Mouse (Mus musculus): ENCODE measurements around the gene Ly6g6d.
"Not testable (repeated sequence)": the region's sequence is repeated elsewhere in the genome, so short reads cannot be mapped to it uniquely, and the experiment has no call there.

Gene Ly6g6d

GRCm38 (mm10) chr17:35077786-35078233 lies at the start of gene Ly6g6d:
Gene Ly6g6d (minus strand): TSS chr17:35078065.
- DNase-seq (ENCODE audit: inconsistent ontology term) = peak; percentile 72

DNA sequence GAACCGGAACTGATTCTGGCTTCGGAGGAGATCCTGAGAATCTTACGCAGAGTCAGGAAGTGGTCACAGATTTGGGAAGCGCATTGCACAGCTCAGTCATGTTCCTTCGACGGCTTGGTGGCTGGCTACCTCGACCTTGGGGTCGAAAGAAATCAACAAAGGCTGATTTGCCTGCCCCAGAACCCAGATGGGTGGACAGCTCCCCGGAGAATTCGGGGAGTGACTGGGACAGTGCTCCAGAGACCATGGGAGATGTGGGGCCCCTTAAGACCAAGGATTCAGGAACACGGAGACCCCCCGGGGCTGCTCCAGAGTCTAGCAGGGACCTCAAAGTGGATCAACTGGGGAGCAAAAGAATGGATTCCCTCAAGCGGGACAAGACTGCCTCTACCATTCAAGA lies 49.2 kb upstream of the Ly6g6d start:
- DNase-seq (ENCODE audit: inconsistent ontology term) = no peak

DNA sequence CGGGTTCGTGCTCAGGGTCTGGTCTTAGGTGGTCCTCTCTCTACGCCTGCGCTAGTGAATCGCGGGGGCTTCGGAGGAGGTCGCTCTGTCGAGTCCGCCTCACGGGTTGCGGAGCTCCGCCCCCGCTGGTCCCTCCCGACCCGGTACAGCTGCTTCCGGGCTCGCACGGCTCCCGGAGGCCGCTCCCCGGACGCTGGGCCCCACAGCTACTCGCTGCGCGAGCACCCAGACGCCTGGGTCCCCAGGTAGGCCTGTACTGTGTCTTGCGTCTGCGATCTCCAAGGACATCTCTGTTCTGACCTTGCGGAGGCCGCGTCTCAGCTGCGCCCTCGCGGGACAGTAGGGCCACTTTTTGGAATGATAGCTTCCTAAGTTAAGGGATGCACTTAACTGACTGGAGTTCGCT lies 48.3 kb upstream of the Ly6g6d start, which contains the start of gene D17H6S53E:
Gene D17H6S53E (plus strand): TSS at position 168 of the 406 bp plus-strand sequence.
- DNase-seq (ENCODE audit: inconsistent ontology term) = peak; percentile 76

DNA sequence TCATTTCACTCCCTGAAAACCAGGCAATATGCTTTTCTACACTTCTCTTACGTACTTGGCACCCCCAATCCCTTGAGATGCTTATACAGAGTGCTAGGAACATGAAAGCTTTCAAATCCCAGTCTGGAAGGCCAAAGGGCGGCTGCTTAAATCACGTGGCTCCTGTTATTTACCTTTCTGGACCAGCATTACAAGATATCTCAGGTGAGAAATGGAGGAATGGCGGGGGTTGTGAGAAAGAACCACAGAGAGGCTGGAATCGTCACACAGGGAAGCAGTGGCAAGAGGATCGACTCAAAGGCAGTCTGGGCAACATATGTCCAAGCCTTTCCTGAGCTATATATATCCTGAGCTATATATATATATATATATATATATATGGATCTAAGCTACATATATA lies 47.7 kb upstream of the Ly6g6d start:
- DNase-seq (ENCODE audit: inconsistent ontology term) = no peak

DNA sequence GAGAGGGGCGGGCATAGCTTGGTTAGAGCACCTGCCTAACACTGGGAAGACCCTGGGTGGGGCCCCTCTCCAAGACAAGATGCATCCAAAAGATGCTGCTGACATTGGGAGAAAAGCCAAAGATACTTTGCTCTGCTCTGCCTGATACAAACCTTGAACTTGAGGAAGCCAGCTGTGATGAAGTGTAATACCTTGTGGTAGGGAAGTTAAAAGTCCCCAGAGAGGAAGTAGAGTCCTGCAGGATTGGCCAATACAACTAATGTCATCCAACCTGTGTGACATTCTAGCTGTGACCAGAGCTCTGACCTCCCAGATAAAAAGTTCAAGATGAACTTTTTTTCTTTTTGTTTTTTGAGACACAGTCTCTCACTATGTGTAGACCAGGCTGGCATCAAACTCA lies 47.2 kb upstream of the Ly6g6d start:
- no peak for DNase-seq (ENCODE audit: inconsistent ontology term)

GRCm38 (mm10) chr17:35124261-35124896 lies 46.5 kb upstream of the Ly6g6d start:
- DNase-seq (ENCODE audit: inconsistent ontology term) = not testable (repeated sequence)

GRCm38 (mm10) chr17:35123287-35123686 lies 45.4 kb upstream of the Ly6g6d start:
- DNase-seq (ENCODE audit: inconsistent ontology term) = not testable (repeated sequence)

- peak; percentile 76 for DNase-seq (ENCODE audit: inconsistent ontology term)
Observed at GRCm38 (mm10) chr17:35121871-35122303, 44.0 kb upstream of the Ly6g6d start, which contains the start of gene Csnk2b. Gene Csnk2b (minus strand): TSS chr17:35122053.

DNA sequence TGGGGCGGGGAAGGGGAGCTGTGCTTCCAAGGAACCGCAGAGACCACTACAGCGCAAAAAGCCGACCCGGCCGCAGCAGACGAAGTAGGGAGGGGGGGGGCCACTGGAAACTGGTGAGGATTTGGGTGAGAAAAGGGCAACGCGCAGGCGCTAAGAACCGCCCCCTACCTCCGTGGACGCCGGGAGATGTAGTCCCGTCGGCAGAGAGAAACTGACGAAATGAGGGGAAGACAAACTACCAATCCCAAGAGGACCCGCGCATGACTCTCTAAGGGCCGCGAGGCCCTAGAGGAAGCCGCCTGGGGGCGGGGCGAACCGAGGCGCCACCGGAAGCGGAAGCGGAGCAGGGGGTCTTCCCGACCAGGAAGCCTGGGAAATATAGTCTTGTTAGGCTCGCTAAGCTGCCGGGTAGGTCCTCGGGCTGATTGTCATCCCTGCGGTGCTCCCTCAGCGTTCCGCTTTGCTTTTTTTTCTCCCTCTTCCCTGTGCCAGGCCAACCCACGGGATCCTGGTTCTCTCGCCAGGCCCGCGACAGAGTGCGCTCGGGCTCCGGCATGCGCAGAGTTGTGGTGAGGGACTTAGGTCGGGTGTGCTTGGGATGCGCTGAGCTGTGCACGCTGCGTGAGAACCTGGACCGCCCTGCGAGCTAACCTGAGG lies 43.4 kb upstream of the Ly6g6d start, which contains the start of gene Gpank1:
Gene Gpank1 (plus strand): TSS at position 313 of the 657 bp plus-strand sequence.
- DNase-seq (ENCODE audit: inconsistent ontology term) = peak; percentile 99

DNA sequence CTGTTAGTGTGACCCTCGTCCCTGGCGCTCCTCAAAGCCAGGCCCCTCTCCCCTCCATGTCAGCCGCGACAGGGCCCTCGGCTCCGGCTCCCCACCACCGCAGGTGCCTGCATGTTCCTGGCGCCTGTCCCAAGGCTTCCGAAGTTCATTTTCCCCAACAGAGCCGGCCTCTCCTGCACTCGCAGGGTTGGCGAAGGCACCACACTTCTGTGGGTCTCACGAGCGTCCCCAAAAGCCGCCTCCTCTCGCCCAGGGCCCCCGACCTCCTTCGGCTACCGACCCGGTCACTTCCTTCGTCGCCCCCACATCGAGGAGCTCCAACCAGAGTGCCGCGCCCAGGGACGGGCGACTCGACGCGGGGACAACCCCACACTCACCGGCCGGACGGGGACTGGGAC lies 42.9 kb upstream of the Ly6g6d start:
- no peak for DNase-seq (ENCODE audit: inconsistent ontology term)

DNA sequence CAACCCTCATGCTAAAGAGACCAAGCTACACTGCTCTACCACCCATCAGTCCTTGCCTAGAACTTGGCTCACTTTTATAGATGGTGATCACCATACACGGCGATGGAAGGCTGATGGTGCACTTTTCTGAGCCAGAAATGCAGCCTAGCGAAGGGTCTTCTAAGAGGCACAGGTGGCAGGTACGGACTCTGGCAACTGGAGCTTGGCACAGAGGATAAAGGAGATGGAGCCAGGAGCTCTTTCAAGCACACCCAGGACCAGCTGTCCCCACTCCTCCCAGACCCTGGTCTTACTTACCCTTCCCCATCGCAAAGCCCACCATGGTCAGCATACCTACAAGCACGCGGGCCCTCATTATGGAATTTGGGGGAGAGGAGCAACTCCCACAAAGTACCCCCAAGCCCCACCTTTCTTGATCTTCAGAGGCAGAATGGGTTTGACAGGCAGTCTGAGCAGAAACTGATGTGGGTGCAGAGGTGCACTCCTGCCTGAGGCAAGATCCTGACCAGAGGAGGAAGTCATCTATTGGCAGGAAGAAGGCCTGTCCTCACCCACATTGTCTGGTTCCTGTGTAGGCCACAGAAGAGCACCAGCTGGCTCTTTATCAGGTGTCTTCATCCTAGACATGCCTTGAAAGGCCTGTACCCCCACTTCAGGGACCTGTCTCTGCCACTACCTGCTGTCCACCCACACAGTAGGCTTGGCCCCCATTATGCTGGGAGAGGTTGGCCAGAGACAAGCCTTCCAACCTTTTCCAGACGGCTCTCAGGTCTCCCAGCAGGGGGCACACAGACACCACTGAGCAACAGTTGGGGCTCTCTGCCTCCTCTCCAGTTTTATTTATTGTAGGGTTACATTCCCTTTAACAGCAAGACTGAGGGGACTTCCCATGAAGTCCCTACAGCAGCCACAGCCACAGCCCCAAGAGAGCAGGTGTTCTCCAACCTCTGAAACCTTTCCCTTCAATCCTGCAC lies 37.5 kb upstream of the Ly6g6d start, which contains the start of gene Ly6g5b:
Gene Ly6g5b (minus strand): TSS at position 383 of the 974 bp plus-strand sequence.
- no peak for DNase-seq (ENCODE audit: inconsistent ontology term)

DNA sequence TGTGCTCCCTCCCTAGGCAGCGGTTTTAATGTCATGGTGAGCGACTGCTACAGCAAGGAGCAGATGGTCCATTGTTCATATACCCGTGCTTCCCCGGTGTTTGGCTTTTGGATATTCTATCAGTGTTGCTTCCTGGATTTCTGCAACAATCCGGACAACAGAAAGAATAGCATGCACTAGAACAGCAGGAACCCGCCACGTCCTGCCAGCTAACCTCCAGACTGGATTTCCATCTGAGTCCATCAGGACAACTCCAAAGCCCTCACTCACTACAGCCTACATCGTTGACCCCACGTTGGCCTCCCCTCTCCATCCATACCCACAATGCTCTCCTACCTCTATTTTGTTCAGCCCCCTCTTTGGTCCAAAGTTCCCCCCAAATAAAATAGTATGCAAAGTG lies 33.9 kb upstream of the Ly6g6d start:
- no peak for DNase-seq (ENCODE audit: inconsistent ontology term)

DNA sequence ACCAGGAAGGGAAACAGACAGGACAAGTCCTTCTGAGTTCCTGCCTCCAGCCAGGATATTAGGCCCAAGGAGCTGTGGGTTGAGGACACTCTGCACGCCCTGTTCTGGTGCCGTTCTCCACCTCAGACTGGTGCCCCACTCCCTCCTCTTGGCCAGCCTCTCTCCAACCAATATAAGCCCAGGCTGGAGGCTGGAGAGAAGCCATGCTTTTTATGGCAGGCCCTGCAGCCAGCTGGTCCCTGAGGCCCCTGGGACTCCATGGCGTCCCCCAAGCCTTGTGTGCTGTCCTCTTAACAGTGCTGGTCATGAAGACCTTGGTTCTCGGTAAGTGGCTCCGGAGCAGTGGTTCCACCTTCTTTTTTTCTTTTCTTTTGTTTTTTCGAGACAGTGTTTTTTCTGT lies 30.2 kb upstream of the Ly6g6d start, which contains the start of gene Ly6g5c:
Gene Ly6g5c (plus strand): TSS at position 183 of the 400 bp plus-strand sequence.
- DNase-seq (ENCODE audit: inconsistent ontology term) = no peak

- DNase-seq (ENCODE audit: inconsistent ontology term) = no peak
Observed at GRCm38 (mm10) chr17:35106522-35106921, 28.7 kb upstream of the Ly6g6d start.

- peak; percentile 51 for DNase-seq (ENCODE audit: inconsistent ontology term)
Observed at GRCm38 (mm10) chr17:35105740-35106389, 28.0 kb upstream of the Ly6g6d start.

DNA sequence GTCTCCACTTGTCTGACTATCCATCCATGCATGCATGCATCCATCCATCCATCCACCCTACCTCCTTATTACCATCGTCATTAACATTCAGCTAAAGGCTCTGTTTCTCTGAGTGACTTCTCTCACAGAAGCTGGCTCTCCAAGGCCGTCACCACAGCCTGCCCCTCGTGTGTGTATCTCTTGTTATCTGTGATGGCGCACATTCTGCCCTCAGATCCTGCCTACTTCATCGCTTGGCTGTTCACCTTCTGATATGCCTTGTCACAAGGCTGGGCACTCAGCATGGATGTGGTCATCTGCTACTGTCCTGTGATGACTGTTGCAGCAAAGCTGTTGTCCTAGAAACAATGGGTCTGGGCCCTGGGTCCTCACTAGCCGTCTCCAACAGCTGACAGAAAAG lies 26.9 kb upstream of the Ly6g6d start:
- no peak for DNase-seq (ENCODE audit: inconsistent ontology term)

GRCm38 (mm10) chr17:35104079-35104478 lies 26.2 kb upstream of the Ly6g6d start:
- DNase-seq (ENCODE audit: inconsistent ontology term) = no peak

DNA sequence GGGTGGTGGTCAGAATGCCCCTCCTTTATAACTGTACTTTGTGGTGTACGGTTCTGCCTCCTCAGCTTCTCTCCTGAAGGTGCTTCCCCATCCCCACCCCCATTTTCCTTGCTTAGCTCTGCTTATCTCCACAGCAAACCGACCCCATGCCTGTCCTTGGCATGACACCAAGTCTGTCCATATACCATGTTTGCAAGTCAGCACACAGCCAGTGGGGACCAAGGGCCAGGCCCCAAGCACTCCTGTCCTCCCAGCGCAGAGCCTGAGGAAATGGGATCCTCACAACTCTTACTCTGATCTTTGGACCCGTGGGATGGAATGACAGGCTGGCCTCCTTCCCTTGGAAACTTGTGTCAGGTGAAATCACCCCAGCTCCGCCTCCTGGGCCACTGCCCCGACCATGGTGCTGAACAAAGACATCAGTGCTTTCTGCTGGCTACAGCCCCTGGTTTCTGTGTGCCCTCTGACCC lies 25.4 kb upstream of the Ly6g6d start:
- DNase-seq (ENCODE audit: inconsistent ontology term) = no peak

DNA sequence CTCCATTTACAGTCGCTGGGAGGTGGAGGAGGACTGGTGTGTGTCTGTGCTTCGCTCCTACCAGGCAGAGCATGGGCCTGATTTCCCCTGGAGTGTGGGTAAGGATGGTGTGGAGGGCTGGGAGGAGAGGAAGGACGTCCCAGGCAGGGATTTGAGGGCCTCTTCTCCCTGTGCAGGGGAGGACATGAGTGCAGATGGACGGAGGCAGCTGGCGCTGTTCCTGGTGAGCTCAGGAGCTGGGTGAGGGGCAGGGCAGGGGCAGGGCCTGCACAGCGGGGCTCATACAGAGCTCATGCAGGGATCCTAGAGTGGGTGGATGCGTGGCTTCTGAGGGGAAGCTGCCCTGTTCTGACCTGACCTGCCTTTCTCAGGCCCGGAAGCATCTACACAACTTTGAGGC lies 24.4 kb upstream of the Ly6g6d start:
- no peak for DNase-seq (ENCODE audit: inconsistent ontology term)

- DNase-seq (ENCODE audit: inconsistent ontology term) = no peak
Observed at GRCm38 (mm10) chr17:35101161-35101560, 23.3 kb upstream of the Ly6g6d start.

GRCm38 (mm10) chr17:35100196-35100765 lies 22.4 kb upstream of the Ly6g6d start:
- no peak for DNase-seq (ENCODE audit: inconsistent ontology term)
